Mouse (Mus musculus) forebrain, embryonic 14.5 days (tissue): ENCODE results near the gene Phb. TPM values are rescaled to one million over a fixed set of nuclear protein-coding genes. Genes with fewer than 3 reads are reported as not detected.
A peak's percentile ranks its signal among the peaks of the same experiment; 100 is the strongest.

Source experiments
- ATAC-seq: fragments of 200-750 bp; cut with Nextera tagmentation; 2 replicates; pipeline ENCODE4 v1.8.0; 2017; ENCODE audit warnings: mild to moderate bottlenecking, moderate library complexity
- DNase-seq: peaks from one replicate; pipeline ENCODE4 v3.0.0-alpha.2; 2015; ENCODE audit warnings: low spot score
- H3K27ac ChIP-seq: fragments of 300-500 bp; sonication (generic); 2 replicates; pipeline ENCODE4 v1.5.1; 2014; ENCODE audit warnings: low read depth, mild to moderate bottlenecking, control low read depth, low read length, moderate library complexity
- H3K27me3 ChIP-seq: fragments of 300-500 bp; sonication (generic); replicated peaks from 2 replicates; pipeline ENCODE4 v1.6.1; 2014; ENCODE audit warnings: low read length, control low read depth, mixed read lengths; ENCODE audit not compliant: control insufficient read depth, insufficient read depth
- H3K36me3 ChIP-seq: fragments of 300-500 bp; sonication (generic); 2 replicates; pipeline ENCODE4 v1.6.1; 2014; ENCODE audit warnings: low read length, control low read depth; ENCODE audit not compliant: control insufficient read depth, insufficient read depth
- H3K4me1 ChIP-seq: fragments of 300-500 bp; sonication (generic); 2 replicates; pipeline ENCODE4 v1.6.1; 2014; ENCODE audit warnings: antibody characterized with exemption, low read length, control low read depth; ENCODE audit not compliant: control insufficient read depth, insufficient read depth
- H3K4me2 ChIP-seq: fragments of 300-500 bp; sonication (generic); 2 replicates; pipeline ENCODE4 v1.6.1; 2014; ENCODE audit warnings: mild to moderate bottlenecking, control low read depth, low read length
- H3K4me3 ChIP-seq: fragments of 300-500 bp; sonication (generic); 2 replicates; pipeline ENCODE4 v1.5.1; 2014; ENCODE audit warnings: low read depth, low read length, control low read depth
- H3K9ac ChIP-seq: fragments of 300-500 bp; sonication (generic); 2 replicates; pipeline ENCODE4 v1.6.1; 2014; ENCODE audit warnings: mild to moderate bottlenecking, low read length, control low read depth, moderate library complexity
- H3K9me3 ChIP-seq: fragments of 300-500 bp; sonication (generic); replicated peaks from 2 replicates; pipeline ENCODE4 v1.6.1; 2016; ENCODE audit warnings: low read length, control low read depth, mixed read lengths; ENCODE audit not compliant: control insufficient read depth
- WGBS: fragments of 180-500 bp; shearing (Covaris S2); extraction: QIAGEN DNeasy Blood & Tissue Kit; methylation state at CpG from one replicate; pipeline ENCODE4 v1.1.7; 2014; 5-methylcytosine and 5-hydroxymethylcytosine counted together
- polyA plus RNA-seq: library from polyadenylated mRNA; unstranded; fragments of >200 nt; fragmentation: Nextera tagmentation; extraction: Ambion mirVana; gene quantifications from 2 replicates; pipeline ENCODE4 v1.2.1, GENCODE M21; 2014

The Phb gene
- polyA plus RNA-seq, 1 experiment from 2014 or later: 215 TPM

DNA sequence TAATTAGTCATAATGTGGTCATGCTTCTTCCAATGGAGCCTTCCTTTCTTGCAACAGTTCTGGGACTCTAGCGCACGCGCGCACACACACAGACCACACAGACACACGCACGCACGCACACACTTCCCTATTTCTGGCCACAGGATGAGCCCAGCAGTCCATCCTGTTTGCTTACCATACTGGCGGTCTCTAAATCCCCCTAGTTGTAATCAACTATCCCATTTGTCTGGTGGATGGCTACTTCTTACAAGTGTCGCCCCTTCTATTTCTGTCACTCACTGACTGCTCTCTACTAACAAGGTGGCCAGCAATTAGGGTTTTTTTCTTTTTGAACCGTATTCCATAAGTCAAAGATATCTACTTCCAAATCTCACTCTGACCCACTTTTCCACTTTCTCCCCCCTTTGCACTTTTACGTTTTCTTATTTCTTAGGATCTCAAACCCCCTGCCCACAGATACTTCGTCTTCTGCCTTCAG is 45.4 kb downstream of the Phb start:
- Histone ChIP-seq H3K27me3 (no peaks in the 10 kb centered on the region), H3K9me3 (no peaks in the 10 kb centered on the region), H3K4me1 (peaks cover 14% of the 10 kb centered on the region), H3K4me2 (peak overlapping the region; percentile 88), H3K4me3 (peak overlapping the region; percentile 92), H3K9ac (peak overlapping the region; percentile 96; the same call in 1 of the 2 replicates), H3K36me3 (no peaks in the 10 kb centered on the region), H3K27ac (peak overlapping the region; percentile 98)
- ATAC-seq (peak; percentile 18), DNase-seq (no peak)
- WGBS: 30% methylated on average over 12 of the region's 12 CpGs

DNA sequence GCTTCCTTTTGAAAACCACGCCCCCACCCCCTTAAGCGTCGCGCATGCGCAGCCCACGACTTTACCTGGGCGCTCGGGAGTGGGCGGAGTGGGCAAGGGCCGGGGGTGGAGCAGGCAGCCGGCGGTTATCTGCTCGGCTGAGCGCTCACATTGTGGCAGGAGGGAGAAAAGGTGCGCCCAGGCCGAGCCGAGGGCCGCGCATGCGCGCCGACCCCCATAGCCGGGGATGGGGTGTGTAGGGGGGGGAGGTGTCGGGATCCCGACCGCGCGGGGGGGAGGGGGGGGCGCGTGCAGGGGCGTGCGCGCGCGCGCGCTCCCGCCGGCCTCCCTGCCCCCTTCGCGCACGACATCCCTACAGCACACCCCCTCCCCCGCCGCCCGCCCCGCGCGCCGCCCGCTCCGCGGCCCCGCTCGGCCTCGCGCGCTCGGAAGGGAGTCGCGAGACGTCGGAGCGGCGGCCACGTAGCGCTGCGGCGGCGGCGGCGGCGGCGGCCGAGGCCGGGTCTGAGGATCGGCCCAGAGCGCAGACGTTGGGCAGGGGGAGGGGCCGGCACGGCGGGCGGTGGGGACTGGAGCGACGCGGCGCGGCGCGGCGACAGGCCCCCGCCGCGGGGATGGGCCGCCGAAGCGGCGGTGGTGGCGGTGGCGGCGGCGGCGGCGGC is 45.9 kb downstream of the Phb start, which contains the start of gene Zfp652:
TSS of gene Zfp652 (plus strand) at position 111 of the 662 bp plus-strand sequence.
- H3K27ac ChIP-seq: peak within 1 kb of the TSS; percentile 98
- H3K4me1 ChIP-seq: peaks cover 14% of the 10 kb centered on the region
- peak; percentile 93 for DNase-seq
- H3K4me3 ChIP-seq: peak within 1 kb of the TSS; percentile 92
- no peaks in the 10 kb centered on the region for H3K9me3 ChIP-seq
- no peaks in the 10 kb centered on the region for H3K27me3 ChIP-seq
- peak within 1 kb of the TSS; percentile 88 for H3K4me2 ChIP-seq
- H3K9ac ChIP-seq: peak within 1 kb of the TSS; percentile 96
- peak; percentile 90 for ATAC-seq
- under 1% methylated on average over 58 of the region's 103 CpGs for WGBS
- H3K36me3 ChIP-seq: no peaks in the 10 kb centered on the region

DNA sequence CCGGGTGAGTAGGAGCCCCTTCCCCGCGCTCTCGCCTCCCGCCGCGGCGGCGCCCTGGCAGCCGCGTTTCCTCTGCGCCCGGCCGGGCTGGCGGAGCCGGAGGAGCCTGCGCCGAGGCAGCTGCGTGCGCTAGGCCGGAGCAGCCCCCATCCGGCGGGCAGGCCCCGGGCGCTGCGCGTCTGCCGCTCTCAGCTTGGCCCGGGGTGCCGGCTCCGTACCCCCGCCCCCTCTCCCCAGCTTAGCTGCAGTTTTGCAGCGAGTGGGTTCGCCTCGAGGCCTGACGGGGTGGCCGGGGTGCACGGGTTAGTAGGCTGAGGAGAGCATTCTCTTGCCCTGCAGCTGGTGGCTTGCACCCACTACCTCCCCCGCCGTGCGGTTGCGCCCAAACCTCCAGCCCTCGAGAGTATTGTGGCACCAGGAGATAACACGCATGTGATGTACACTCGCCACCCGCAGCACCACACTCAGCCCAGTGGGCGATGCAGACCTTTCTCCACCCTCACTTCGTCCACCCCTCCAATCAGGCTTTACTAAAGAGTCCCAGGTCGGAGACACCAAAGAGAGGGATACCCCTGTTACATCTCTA is 46.6 kb downstream of the Phb start:
- ATAC-seq: peak; percentile 73
- WGBS: 0% methylated on average over 24 of the region's 49 CpGs
- Histone ChIP-seq H3K9ac (peak overlapping the region; percentile 96), H3K4me3 (peak overlapping the region; percentile 92), H3K4me1 (peaks cover 14% of the 10 kb centered on the region), H3K27me3 (no peaks in the 10 kb centered on the region), H3K9me3 (no peaks in the 10 kb centered on the region), H3K36me3 (no peaks in the 10 kb centered on the region), H3K27ac (peak overlapping the region; percentile 98), H3K4me2 (peak overlapping the region; percentile 88)
- DNase-seq: no peak

DNA sequence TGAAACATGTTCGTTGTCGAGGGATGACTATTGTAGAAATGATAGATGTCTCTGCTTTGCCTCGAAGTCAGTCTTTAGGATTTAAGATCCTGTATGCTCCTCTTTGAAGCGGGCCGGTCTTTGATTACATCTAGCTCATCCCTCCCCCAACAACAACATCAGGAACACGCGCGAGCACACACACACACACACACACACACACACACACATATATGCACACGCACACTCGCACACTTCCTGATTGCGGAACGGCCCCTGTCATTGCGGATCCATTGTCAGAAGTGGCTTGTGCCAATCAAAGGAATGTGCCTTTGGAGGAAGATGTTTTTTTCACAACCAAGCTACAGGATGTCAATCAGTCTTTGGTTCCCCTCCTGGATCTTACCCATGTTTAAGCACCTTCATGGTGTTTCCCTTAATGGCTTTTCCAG is 47.1 kb downstream of the Phb start:
- no peaks in the 10 kb centered on the region for H3K36me3 ChIP-seq
- 1% methylated on average over 13 of the region's 13 CpGs for WGBS
- H3K4me1 ChIP-seq: peaks cover 14% of the 10 kb centered on the region
- H3K9me3 ChIP-seq: no peaks in the 10 kb centered on the region
- ATAC-seq (peak; percentile 14; the same call in 1 of the 2 replicates), DNase-seq (peak; percentile 50)
- H3K4me3 ChIP-seq: peak overlapping the region; percentile 92
- peak overlapping the region; percentile 98 for H3K27ac ChIP-seq
- H3K27me3 ChIP-seq: no peaks in the 10 kb centered on the region
- peak overlapping the region; percentile 88 for H3K4me2 ChIP-seq
- peak overlapping the region; percentile 96 for H3K9ac ChIP-seq

DNA sequence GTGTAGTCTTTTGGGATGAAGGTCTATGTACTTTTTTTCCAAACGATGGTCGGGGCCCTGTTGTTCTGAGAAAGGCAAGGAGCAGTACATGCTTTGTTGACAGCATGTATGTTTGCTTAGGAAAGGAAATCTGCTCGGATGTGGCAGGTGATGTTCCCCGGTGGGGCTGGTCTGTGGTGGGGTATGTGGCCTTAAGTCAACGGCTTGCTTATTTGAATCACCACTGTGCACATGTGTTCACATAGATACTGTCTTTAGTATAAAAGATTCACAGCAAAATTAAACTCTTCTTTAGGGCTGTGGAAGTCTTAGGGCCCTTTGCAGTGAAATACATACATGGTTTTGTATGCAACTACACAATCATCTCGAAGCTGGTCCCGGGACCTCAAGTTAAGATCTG is 47.7 kb downstream of the Phb start:
- H3K36me3 ChIP-seq: no peaks in the 10 kb centered on the region
- H3K27ac ChIP-seq: no peak overlapping the region
- WGBS: 44% methylated on average over 7 of the region's 7 CpGs
- peak overlapping the region; percentile 88 for H3K4me2 ChIP-seq
- peak overlapping the region; percentile 96 for H3K9ac ChIP-seq
- H3K4me1 ChIP-seq: peaks cover 14% of the 10 kb centered on the region
- ATAC-seq: no peak
- DNase-seq: no peak
- no peaks in the 10 kb centered on the region for H3K27me3 ChIP-seq
- no peaks in the 10 kb centered on the region for H3K9me3 ChIP-seq
- peak overlapping the region; percentile 92 for H3K4me3 ChIP-seq

DNA sequence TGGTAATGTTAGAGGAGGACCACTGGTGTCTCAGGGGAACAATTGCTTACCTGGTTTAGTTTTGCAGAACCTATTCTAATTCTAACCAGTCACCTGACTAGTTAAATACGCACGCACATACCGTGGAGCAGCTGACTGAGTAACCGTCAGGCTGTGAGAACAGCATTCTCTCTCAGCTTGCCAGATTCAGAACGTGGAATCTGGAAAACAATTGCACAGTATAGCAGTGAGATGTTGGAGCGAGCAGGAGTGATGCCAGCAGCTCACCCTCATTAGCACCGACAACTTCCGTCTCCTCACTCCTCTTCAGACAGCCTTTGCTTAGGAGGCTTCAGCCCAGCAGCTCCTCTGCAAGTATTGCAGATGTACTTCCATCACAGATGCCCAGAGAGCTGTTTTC is 49.4 kb downstream of the Phb start:
- peak; percentile 5 for DNase-seq
- H3K4me2 ChIP-seq: no peak overlapping the region
- WGBS: 48% methylated on average over 8 of the region's 8 CpGs
- ATAC-seq: no peak
- no peaks in the 10 kb centered on the region for H3K9me3 ChIP-seq
- no peak overlapping the region for H3K27ac ChIP-seq
- no peak overlapping the region for H3K4me3 ChIP-seq
- no peaks in the 10 kb centered on the region for H3K27me3 ChIP-seq
- H3K36me3 ChIP-seq: no peaks in the 10 kb centered on the region
- peak overlapping the region; percentile 32; the same call in 1 of the 2 replicates for H3K9ac ChIP-seq
- H3K4me1 ChIP-seq: peaks cover 14% of the 10 kb centered on the region

DNA sequence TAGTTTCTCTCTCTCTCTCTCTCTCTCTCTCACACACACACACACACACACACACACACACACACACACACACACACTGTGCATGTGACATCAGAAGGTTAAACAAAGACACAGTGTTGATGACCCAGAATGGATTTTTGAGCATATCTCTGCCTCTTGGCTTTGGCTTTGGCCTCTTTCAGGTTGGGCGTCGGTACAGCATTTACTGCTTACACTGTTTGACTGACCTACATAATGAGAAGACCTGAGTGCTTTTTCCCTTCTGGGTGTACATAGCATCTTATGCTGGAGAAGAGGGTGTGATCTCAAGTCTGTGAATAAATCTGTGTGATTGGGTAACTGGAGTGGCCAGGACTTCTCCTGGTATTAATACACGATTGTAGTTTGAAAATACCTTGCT is 52.6 kb downstream of the Phb start:
- Histone ChIP-seq H3K4me1 (peaks cover 11% of the 10 kb centered on the region), H3K4me2 (no peak overlapping the region), H3K27me3 (no peaks in the 10 kb centered on the region), H3K9ac (no peak overlapping the region), H3K27ac (no peak overlapping the region), H3K9me3 (no peaks in the 10 kb centered on the region), H3K4me3 (no peak overlapping the region), H3K36me3 (no peaks in the 10 kb centered on the region)
- no peak for DNase-seq
- no peak for ATAC-seq
- whole genome bisulfite sequencing: 94% methylated on average over 3 of the region's 3 CpGs

DNA sequence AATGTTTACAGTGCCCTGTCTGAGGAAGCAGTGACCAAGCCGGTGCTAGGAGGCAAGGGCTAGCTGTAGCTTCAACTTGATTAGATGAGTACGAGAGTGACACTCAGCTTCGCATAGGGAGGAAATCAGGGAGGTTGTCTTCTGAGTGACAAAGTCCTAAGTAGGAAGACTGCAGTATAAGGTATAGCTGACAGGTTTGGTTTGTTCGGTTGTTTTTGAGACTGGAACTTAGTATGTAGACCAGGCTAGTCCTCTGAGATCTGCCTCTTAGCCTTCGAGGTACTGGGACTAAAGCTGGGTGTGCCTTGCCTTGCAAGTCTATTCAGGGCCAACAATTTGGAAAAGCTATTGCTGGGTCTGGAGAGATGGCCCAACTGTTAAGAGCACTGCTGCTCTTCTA is 56.5 kb downstream of the Phb start, which contains the start of gene B130006D01Rik:
TSS of gene B130006D01Rik (plus strand) at position 301 of the 400 bp plus-strand sequence.
- WGBS: 93% methylated on average over 5 of the region's 5 CpGs

DNA sequence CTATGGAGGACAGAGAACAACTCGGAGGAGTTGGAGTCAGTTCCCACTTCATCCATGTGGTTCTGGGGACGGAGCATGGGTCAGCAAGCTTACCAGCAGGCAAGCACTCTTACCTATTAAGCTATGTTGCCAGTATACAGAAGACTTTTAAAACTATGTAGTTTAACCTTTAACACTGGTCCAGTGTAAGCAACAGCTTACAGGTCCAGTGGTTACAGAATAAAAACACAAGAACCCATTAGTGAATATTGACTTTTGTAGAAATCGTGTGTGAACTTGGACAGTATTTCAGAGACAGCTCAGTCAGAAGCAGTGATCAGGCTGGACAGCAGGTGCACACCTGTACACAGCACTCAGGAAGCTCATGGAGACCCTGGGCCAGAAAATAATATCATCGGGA is 57.7 kb downstream of the Phb start:
- Histone ChIP-seq H3K4me3 (no peak overlapping the region), H3K9ac (no peak overlapping the region), H3K27me3 (no peaks in the 10 kb centered on the region), H3K4me1 (no peaks in the 10 kb centered on the region), H3K4me2 (no peak overlapping the region), H3K27ac (no peak overlapping the region), H3K9me3 (no peaks in the 10 kb centered on the region), H3K36me3 (no peaks in the 10 kb centered on the region)
- DNase-seq (no peak), ATAC-seq (no peak)
- 94% methylated on average over 4 of the region's 4 CpGs for WGBS

More for the DNA sequence above, 56.5 kb downstream of the Phb start, which contains the start of gene B130006D01Rik:
- no peak within 1 kb of the TSS for H3K9ac ChIP-seq
- H3K27me3 ChIP-seq: no peaks in the 10 kb centered on the region
- DNase-seq (no peak), ATAC-seq (no peak)
- no peaks in the 10 kb centered on the region for H3K9me3 ChIP-seq
- no peak within 1 kb of the TSS for H3K27ac ChIP-seq
- no peak within 1 kb of the TSS for H3K4me2 ChIP-seq
- no peak within 1 kb of the TSS for H3K4me3 ChIP-seq
- H3K4me1 ChIP-seq: no peaks in the 10 kb centered on the region
- no peaks in the 10 kb centered on the region for H3K36me3 ChIP-seq
